Mouse (Mus musculus) frontal cortex, adult (tissue): ENCODE results near the gene Sdccag8.

Experiments used
- ATAC-seq: cut with Nextera tagmentation; 2 replicates; pipeline ENCODE4 v1.9.2; 2017; ENCODE audit warnings: mild to moderate bottlenecking, moderate library complexity, mixed read lengths; ENCODE audit not compliant: low TSS enrichment

Sdccag8 gene

GRCm38 (mm10) chr1:177048773-177049172 lies 234.3 kb downstream of the Sdccag8 start:
- ATAC-seq, result peak; percentile 25; the same call in 1 of the 2 replicates

DNA sequence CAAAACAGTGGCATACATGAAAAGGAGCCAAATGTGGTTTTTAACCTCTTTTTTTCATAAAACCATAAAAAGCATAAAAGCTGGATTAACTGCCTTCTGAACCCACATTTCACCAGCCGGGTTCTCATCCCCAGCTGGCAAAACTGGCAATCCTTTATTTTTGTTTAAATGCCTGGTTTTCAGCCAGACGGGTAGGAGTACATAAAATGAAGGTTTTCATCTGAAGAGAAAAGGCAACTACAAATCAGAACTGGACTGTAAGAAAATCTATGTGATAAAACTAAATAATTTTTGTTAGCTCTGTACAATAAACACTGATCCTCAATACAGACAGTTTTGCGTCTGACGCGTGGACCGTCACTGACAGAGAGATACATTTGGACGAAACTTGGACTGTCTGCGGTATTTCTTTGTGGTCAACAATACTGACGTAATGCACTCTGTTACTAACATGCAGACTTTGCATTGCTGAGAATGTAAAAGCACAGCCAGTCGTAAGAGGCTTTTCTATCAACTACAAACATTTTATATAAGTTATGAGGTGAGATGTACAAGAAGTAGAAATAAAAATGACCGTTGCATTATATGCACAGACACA lies 237.0 kb downstream of the Sdccag8 start:
- ATAC-seq, result peak; percentile 53; the same call in 1 of the 2 replicates

DNA sequence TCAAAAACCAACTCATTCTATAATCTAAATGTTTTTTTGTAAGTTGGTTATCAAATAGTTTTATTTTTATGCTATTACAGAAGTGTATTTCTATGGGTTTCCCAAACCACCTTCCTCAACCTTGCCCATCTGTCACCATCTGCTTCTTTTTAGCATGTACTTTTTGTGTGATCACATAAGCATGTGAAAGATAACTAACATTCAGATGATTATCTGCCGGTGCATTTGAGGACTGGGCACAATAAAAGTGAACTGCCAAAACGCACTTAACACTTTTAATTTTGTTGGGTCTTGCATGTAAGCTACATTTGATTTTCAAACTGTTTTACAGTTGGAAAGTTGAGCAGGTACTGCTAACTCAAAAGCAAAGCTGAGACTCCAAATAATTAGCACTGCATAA lies 240.4 kb downstream of the Sdccag8 start:
- no peak for ATAC-seq

- no peak for ATAC-seq
Measured at GRCm38 (mm10) chr1:177061761-177062160, 247.3 kb downstream of the Sdccag8 start.

DNA sequence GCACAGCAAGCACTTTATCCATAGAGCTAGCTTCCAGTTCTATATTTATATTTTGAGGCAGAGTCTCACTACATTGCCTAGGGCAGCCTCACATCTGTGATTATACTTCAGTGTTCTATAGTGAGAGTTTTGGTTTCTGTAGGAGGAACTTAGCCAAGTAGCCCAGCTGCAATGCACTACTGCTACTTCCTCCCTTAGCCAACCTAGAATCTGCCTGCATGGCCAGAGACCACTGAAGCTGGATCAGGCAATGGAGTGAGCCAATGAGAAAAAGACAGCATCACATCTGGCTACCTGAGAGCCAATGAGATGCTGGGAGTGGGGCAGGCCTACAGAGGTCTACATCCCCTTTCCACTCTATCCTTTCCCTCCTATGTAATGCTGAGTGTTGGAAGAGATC lies 251.3 kb downstream of the Sdccag8 start:
- ATAC-seq, result peak; percentile 74

DNA sequence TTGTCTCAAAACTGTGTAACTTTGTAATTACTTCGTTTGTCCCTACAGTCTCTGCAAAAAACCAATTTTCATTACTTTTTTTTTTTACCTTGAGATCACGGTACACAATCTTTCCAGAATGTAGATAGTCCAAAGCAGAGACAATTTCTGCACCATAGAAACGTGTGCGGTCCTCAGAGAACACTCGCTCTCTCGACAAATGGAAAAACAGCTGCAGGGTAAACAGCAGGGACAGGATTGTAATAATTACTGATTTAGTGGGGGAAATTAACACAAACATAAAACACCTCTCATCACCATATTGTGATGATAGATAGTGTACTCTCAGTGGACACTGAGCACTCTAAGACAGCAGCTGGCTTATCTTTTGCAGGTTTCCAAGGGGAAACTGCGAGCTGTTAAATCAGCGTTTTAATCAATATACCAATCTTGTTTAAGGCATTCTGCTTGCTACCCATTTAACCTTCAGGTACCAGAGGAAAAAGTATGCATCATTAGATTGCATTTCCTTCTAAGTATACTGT lies 252.7 kb downstream of the Sdccag8 start:
- ATAC-seq, result no peak

DNA sequence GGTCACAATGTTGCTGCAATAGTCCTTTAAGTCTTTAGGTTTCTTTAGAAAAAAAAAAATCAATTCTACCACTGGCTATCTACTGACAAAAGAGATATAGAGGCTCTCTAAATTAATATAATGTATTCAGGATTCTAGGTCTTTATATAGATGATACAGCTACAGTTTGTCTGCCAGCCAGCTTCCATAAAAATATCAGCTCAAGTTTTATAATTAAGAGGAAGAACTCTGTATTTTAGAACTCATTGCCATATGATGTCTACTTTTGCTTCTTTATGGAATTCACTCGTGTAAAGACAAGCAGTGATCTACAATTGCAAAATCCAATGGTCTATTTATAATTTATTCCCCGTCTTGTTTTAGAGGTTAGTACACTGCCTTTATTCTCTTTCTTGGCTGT lies 254.7 kb downstream of the Sdccag8 start:
- peak; percentile 54 for ATAC-seq
